ENCODE assay signal across 8 mouse cellular contexts in genomic region chr3:90525421-90525820, GRCm38 (mm10). TPM values are rescaled to one million over a fixed set of nuclear protein-coding genes. Genes with fewer than 3 reads are reported as not detected.
A peak's percentile ranks its signal among the peaks of the same experiment; 100 is the strongest.
DNase-seq lines count a peak whose midpoint lies in the region; ATAC-seq and TF ChIP-seq lines count a peak whose summit lies in the region.

No protein-coding gene starts in this region.

- peaks cover 7% of the 10 kb centered on the region; the same call in 1 of the 2 replicates for H3K36me3 ChIP-seq in intestine, postnatal 0 days (ENCODE audit: control insufficient read depth, insufficient read depth)
- no peaks in the 10 kb centered on the region for H3K36me3 ChIP-seq in lung, embryonic 16.5 days (ENCODE audit: control insufficient read depth, insufficient read depth, low read length)
- H3K36me3 ChIP-seq in forebrain, embryonic 10.5 days (replicated peaks): no peaks in the 10 kb centered on the region

- no peak for TF ChIP-seq POLR2A in brain, embryonic 14.5 days (IDR thresholded peaks at IDR 0.05; ENCODE audit: borderline replicate concordance, extremely low read depth, insufficient read depth, insufficient read length, poor library complexity, severe bottlenecking)

- no peaks in the 10 kb centered on the region for H3K27me3 ChIP-seq in intestine, postnatal 0 days (replicated peaks; ENCODE audit: control insufficient read depth, insufficient read depth, low read length)
- no peaks in the 10 kb centered on the region for H3K27me3 ChIP-seq in lung, embryonic 16.5 days (ENCODE audit: control insufficient read depth, insufficient read depth, low read depth, low read length)
- H3K27me3 ChIP-seq in forebrain, embryonic 10.5 days (ENCODE audit: poor library complexity, severe bottlenecking): no peaks in the 10 kb centered on the region

- no peak overlapping the region for H3K27ac ChIP-seq in left cerebral cortex, adult 2 months
- H3K27ac ChIP-seq in intestine, postnatal 0 days (ENCODE audit: low read depth, low read length): no peak overlapping the region
- H3K27ac ChIP-seq in lung, embryonic 16.5 days (ENCODE audit: low read length): peak overlapping the region; percentile 43; the same call in 1 of the 2 replicates
- no peak overlapping the region for H3K27ac ChIP-seq in forebrain, embryonic 10.5 days

- H3K4me2 ChIP-seq in intestine, postnatal 0 days (replicated peaks; ENCODE audit: low read depth): no peak overlapping the region
- no peak overlapping the region for H3K4me2 ChIP-seq in lung, embryonic 16.5 days (ENCODE audit: low read depth, low read length)

- no peaks in the 10 kb centered on the region for H3K9me3 ChIP-seq in intestine, postnatal 0 days (ENCODE audit: control insufficient read depth)
- H3K9me3 ChIP-seq in lung, embryonic 16.5 days (ENCODE audit: control insufficient read depth, low read length): no peaks in the 10 kb centered on the region
- H3K9me3 ChIP-seq in forebrain, embryonic 10.5 days: no peaks in the 10 kb centered on the region

- no peak overlapping the region for H3K9ac ChIP-seq in intestine, postnatal 0 days (ENCODE audit: low read depth, low read length)
- H3K9ac ChIP-seq in lung, embryonic 16.5 days (ENCODE audit: low read length): no peak overlapping the region

- no peak overlapping the region for H3K4me3 ChIP-seq in left cerebral cortex, adult 2 months
- H3K4me3 ChIP-seq in intestine, postnatal 0 days (ENCODE audit: low read depth, low read length): no peak overlapping the region
- no peak overlapping the region for H3K4me3 ChIP-seq in lung, embryonic 16.5 days (ENCODE audit: low read length)
- no peak overlapping the region for H3K4me3 ChIP-seq in forebrain, embryonic 10.5 days

- intact Hi-C loops in left cerebral cortex, adult 2 months (cut with DNase I): loop anchor here (2.0 kb wide), 1 partner anchor 89 kb away; no protein-coding TSS in a partner anchor

- 65% methylated on average over 4 of the region's 4 CpGs for WGBS in intestine, postnatal 0 days
- WGBS in lung, embryonic 16.5 days: 54% methylated on average over 4 of the region's 4 CpGs
- 67% methylated on average over 4 of the region's 4 CpGs for WGBS in forebrain, embryonic 10.5 days

- ATAC-seq in intestine, postnatal 0 days: peak; percentile 46
- no peak for ATAC-seq in lung, embryonic 16.5 days (ENCODE audit: low read depth)

- TF ChIP-seq CTCF in left cerebral cortex, adult 2 months (IDR thresholded peaks at IDR 0.05): peak; percentile 81
- peak; percentile 41; the same call in 1 of the 2 replicates for TF ChIP-seq CTCF in brain, embryonic 14.5 days (IDR thresholded peaks at IDR 0.05; ENCODE audit: borderline replicate concordance, extremely low read depth, insufficient read depth, insufficient read length)
- peak; percentile 92 for TF ChIP-seq CTCF in intestine, postnatal 0 days (IDR thresholded peaks at IDR 0.05; ENCODE audit: low read depth)

- peaks cover 5% of the 10 kb centered on the region for H3K4me1 ChIP-seq in intestine, postnatal 0 days (replicated peaks; ENCODE audit: control insufficient read depth, insufficient read depth, low read length)
- H3K4me1 ChIP-seq in lung, embryonic 16.5 days (replicated peaks; ENCODE audit: control insufficient read depth, insufficient read depth, low read length): peaks cover 14% of the 10 kb centered on the region
- H3K4me1 ChIP-seq in forebrain, embryonic 10.5 days: no peaks in the 10 kb centered on the region

- peak; percentile 55 for DNase-seq in adrenal gland, adult 2 months
- DNase-seq in adrenal gland, adult 18-20 months (ENCODE audit: low spot score in 2 of 2): no peak
- DNase-seq in left cerebral cortex, adult 2 months (ENCODE audit: extremely low spot score in 1 of 2, low spot score in 2 of 2): no peak
- no peak for DNase-seq in left cerebral cortex, adult 8-10 months (ENCODE audit: low spot score in 2 of 2)
- DNase-seq in brain, embryonic 14.5 days (ENCODE audit: low read depth): peak; percentile 68
- no peak for DNase-seq in forebrain, embryonic 10.5 days (ENCODE audit: extremely low spot score, low spot score)

RNA-seq across cellular contexts. Expression of gene S100a14, which starts 1.2 kb away (rescaled TPM):
- under 1 TPM in 1 of 2 experiments, not detected in 1; 0.31 TPM for total RNA-seq in adrenal gland, adult 2 months (2021)
- polyA plus RNA-seq in adrenal gland, adult 2 months (2012; rRNA removed): not detected in 2 replicates
- total RNA-seq in adrenal gland, adult 18-20 months (2021): under 1 TPM in 1 of 2 experiments, not detected in 1; 0.58 TPM
- under 1 TPM in 1 of 2 experiments, not detected in 1; 0.34 TPM for total RNA-seq in left cerebral cortex, adult 2 months (2021)
- under 1 TPM in 1 of 4 experiments, not detected in 3; 0.63 TPM for total RNA-seq in left cerebral cortex, adult 8-10 months (2022)
- 1.4 and 2.3 TPM in 2 replicates for polyA plus RNA-seq in brain, embryonic 14.5 days (2012; rRNA removed)
- 0.61 and 1.1 TPM in 2 replicates for polyA plus RNA-seq in intestine, postnatal 0 days (2015; fragmentation: Nextera tagmentation; extraction: Ambion mirVana)
- polyA plus RNA-seq in lung, embryonic 16.5 days (2015; fragmentation: Nextera tagmentation; extraction: Ambion mirVana): 11.7 and 16.4 TPM in 2 replicates
- not detected in 2 replicates for polyA plus RNA-seq in forebrain, embryonic 10.5 days (2016; fragmentation: Nextera tagmentation; extraction: Ambion mirVana)

RNA-seq across cellular contexts. Expression of gene S100a13, which starts 11.2 kb away (rescaled TPM):
- total RNA-seq in adrenal gland, adult 2 months (2021): 10 to 100 TPM; 28.5 to 51.2 TPM
- polyA plus RNA-seq in adrenal gland, adult 2 months (2012; rRNA removed): 19.7 and 26.7 TPM in 2 replicates
- 10 to 100 TPM; 33.3 to 49.1 TPM for total RNA-seq in adrenal gland, adult 18-20 months (2021)
- total RNA-seq in left cerebral cortex, adult 2 months (2021): 10 to 100 TPM; 15.4 to 18.1 TPM
- 10 to 100 TPM; 17.1 to 26.1 (median 20.5) TPM for total RNA-seq in left cerebral cortex, adult 8-10 months (2022)
- polyA plus RNA-seq in brain, embryonic 14.5 days (2012; rRNA removed): 6.4 and 6.7 TPM in 2 replicates
- polyA plus RNA-seq in intestine, postnatal 0 days (2015; fragmentation: Nextera tagmentation; extraction: Ambion mirVana): 70.3 and 78.7 TPM in 2 replicates
- 59.1 and 63.3 TPM in 2 replicates for polyA plus RNA-seq in lung, embryonic 16.5 days (2015; fragmentation: Nextera tagmentation; extraction: Ambion mirVana)
- polyA plus RNA-seq in forebrain, embryonic 10.5 days (2016; fragmentation: Nextera tagmentation; extraction: Ambion mirVana): 7.8 and 8.2 TPM in 2 replicates

RNA-seq across cellular contexts. Expression of gene S100a1, which starts 11.2 kb away (rescaled TPM):
- 100 to 1,000 TPM; 199 to 282 TPM for total RNA-seq in adrenal gland, adult 2 months (2021)
- polyA plus RNA-seq in adrenal gland, adult 2 months (2012; rRNA removed): 81.4 and 98.2 TPM in 2 replicates
- 100 to 1,000 TPM; 141 to 298 TPM for total RNA-seq in adrenal gland, adult 18-20 months (2021)
- total RNA-seq in left cerebral cortex, adult 2 months (2021): 100 to 1,000 TPM; 119 to 123 TPM
- total RNA-seq in left cerebral cortex, adult 8-10 months (2022): 100 to 1,000 TPM; 122 to 162 (median 132) TPM
- 7.4 and 8.1 TPM in 2 replicates for polyA plus RNA-seq in brain, embryonic 14.5 days (2012; rRNA removed)
- polyA plus RNA-seq in intestine, postnatal 0 days (2015; fragmentation: Nextera tagmentation; extraction: Ambion mirVana): 1,091 and 1,109 TPM in 2 replicates
- 59.3 and 73.2 TPM in 2 replicates for polyA plus RNA-seq in lung, embryonic 16.5 days (2015; fragmentation: Nextera tagmentation; extraction: Ambion mirVana)
- polyA plus RNA-seq in forebrain, embryonic 10.5 days (2016; fragmentation: Nextera tagmentation; extraction: Ambion mirVana): 4.4 and 7.9 TPM in 2 replicates

RNA-seq across cellular contexts. Expression of gene S100a16, which starts 11.6 kb away (rescaled TPM):
- 10 to 100 TPM; 63.5 to 70.4 TPM for total RNA-seq in adrenal gland, adult 2 months (2021)
- polyA plus RNA-seq in adrenal gland, adult 2 months (2012; rRNA removed): 84.6 and 86.1 TPM in 2 replicates
- 10 to 100 TPM; 52.3 to 61.9 TPM for total RNA-seq in adrenal gland, adult 18-20 months (2021)
- 10 to 100 TPM; 60.2 to 70.1 TPM for total RNA-seq in left cerebral cortex, adult 2 months (2021)
- total RNA-seq in left cerebral cortex, adult 8-10 months (2022): 100 to 1,000 TPM in 2 of 4 experiments, 10 to 100 TPM in 2; 85.4 to 115 (median 102) TPM
- polyA plus RNA-seq in brain, embryonic 14.5 days (2012; rRNA removed): 22.5 and 22.9 TPM in 2 replicates
- 61.6 and 69.1 TPM in 2 replicates for polyA plus RNA-seq in intestine, postnatal 0 days (2015; fragmentation: Nextera tagmentation; extraction: Ambion mirVana)
- polyA plus RNA-seq in lung, embryonic 16.5 days (2015; fragmentation: Nextera tagmentation; extraction: Ambion mirVana): 241 and 257 TPM in 2 replicates
- polyA plus RNA-seq in forebrain, embryonic 10.5 days (2016; fragmentation: Nextera tagmentation; extraction: Ambion mirVana): 25.8 and 26.5 TPM in 2 replicates

RNA-seq across cellular contexts. Expression of gene Chtop, which starts 16.1 kb away (rescaled TPM):
- 100 to 1,000 TPM; 105 to 110 TPM for total RNA-seq in adrenal gland, adult 2 months (2021)
- 34.5 and 37.2 TPM in 2 replicates for polyA plus RNA-seq in adrenal gland, adult 2 months (2012; rRNA removed)
- total RNA-seq in adrenal gland, adult 18-20 months (2021): 100 to 1,000 TPM; 112 to 115 TPM
- 100 to 1,000 TPM; 164 TPM for total RNA-seq in left cerebral cortex, adult 2 months (2021)
- total RNA-seq in left cerebral cortex, adult 8-10 months (2022): 100 to 1,000 TPM; 162 to 170 (median 167) TPM
- 199 and 209 TPM in 2 replicates for polyA plus RNA-seq in brain, embryonic 14.5 days (2012; rRNA removed)
- 61.3 and 63.7 TPM in 2 replicates for polyA plus RNA-seq in intestine, postnatal 0 days (2015; fragmentation: Nextera tagmentation; extraction: Ambion mirVana)
- polyA plus RNA-seq in lung, embryonic 16.5 days (2015; fragmentation: Nextera tagmentation; extraction: Ambion mirVana): 118 and 125 TPM in 2 replicates
- polyA plus RNA-seq in forebrain, embryonic 10.5 days (2016; fragmentation: Nextera tagmentation; extraction: Ambion mirVana): 176 and 192 TPM in 2 replicates

Comparison
In these comparisons a context has a peak if more than half of its experiments do, and no peak if none do; other contexts are left out.
1. DNase-seq: peak in adrenal gland, adult 2 months (single experiment) and brain, embryonic 14.5 days (single experiment); none in adrenal gland, adult 18-20 months (0 of 2), left cerebral cortex, adult 2 months (0 of 2), left cerebral cortex, adult 8-10 months (0 of 2) and forebrain, embryonic 10.5 days (single experiment).
2. CTCF ChIP-seq: peak in every context shown above with its lines; median percentile 92 in intestine, postnatal 0 days; 81 in left cerebral cortex, adult 2 months; 41 in brain, embryonic 14.5 days.
3. RNA of gene S100a1, which starts 11.2 kb away (polyA plus RNA-seq): 1,091 to 1,109 TPM in intestine, postnatal 0 days; 81.4 to 98.2 TPM in adrenal gland, adult 2 months, 59.3 to 73.2 TPM in lung, embryonic 16.5 days, 7.4 to 8.1 TPM in brain, embryonic 14.5 days and 4.4 to 7.9 TPM in forebrain, embryonic 10.5 days; every median in the first group is over 10 times any median in the second.